Mouse (Mus musculus) heart, embryonic 13.5 days (tissue): ENCODE data around the gene Nln. TPM values are rescaled to one million over a fixed set of nuclear protein-coding genes. Genes with fewer than 3 reads are reported as not detected.

Experiments used
- ATAC-seq: fragments of 200-750 bp; cut with Nextera tagmentation; 2 replicates; pipeline ENCODE4 v1.8.0; 2017; ENCODE audit warnings: moderate TSS enrichment; ENCODE audit not compliant: insufficient number of reproducible peaks, low FRiP score, low TSS enrichment; ENCODE audit errors: extremely low read depth
- H3K27ac ChIP-seq: fragments of 300-500 bp; sonication (generic); replicated peaks from 2 replicates; pipeline ENCODE4 v1.5.1; 2015; ENCODE audit warnings: moderate library complexity, mild to moderate bottlenecking, inconsistent platforms
- H3K27me3 ChIP-seq: fragments of 300-500 bp; sonication (generic); replicated peaks from 2 replicates; pipeline ENCODE4 v1.6.1; 2015; ENCODE audit warnings: mild to moderate bottlenecking, inconsistent platforms
- H3K36me3 ChIP-seq: fragments of 300-500 bp; sonication (generic); 2 replicates; pipeline ENCODE4 v1.6.1; 2015; ENCODE audit warnings: mild to moderate bottlenecking, inconsistent platforms
- H3K4me1 ChIP-seq: fragments of 300-500 bp; sonication (generic); 2 replicates; pipeline ENCODE4 v1.6.1; 2015; ENCODE audit warnings: inconsistent platforms
- H3K4me2 ChIP-seq: fragments of 300-500 bp; sonication (generic); 2 replicates; pipeline ENCODE4 v1.6.1; 2015; ENCODE audit warnings: inconsistent platforms, mild to moderate bottlenecking, moderate library complexity
- H3K4me3 ChIP-seq: fragments of 300-500 bp; sonication (generic); 2 replicates; pipeline ENCODE4 v1.5.1; 2015; ENCODE audit warnings: moderate library complexity, mild to moderate bottlenecking, inconsistent platforms
- H3K9ac ChIP-seq: fragments of 300-500 bp; sonication (generic); 2 replicates; pipeline ENCODE4 v1.6.1; 2015; ENCODE audit warnings: inconsistent platforms, mild to moderate bottlenecking, moderate library complexity
- H3K9me3 ChIP-seq: fragments of 300-500 bp; sonication (generic); 2 replicates; pipeline ENCODE4 v1.6.1; 2016; ENCODE audit warnings: inconsistent platforms
- WGBS: fragments of 180-500 bp; shearing (Covaris S2); methylation state at CpG from one replicate; pipeline ENCODE4 v1.1.7; 2015; ENCODE audit warnings: mixed read lengths; 5-methylcytosine and 5-hydroxymethylcytosine counted together
- polyA plus RNA-seq: library from polyadenylated mRNA; unstranded; fragments of >200 nt; fragmentation: Nextera tagmentation; extraction: Ambion mirVana; gene quantifications from 2 replicates; pipeline ENCODE4 v1.2.1, GENCODE M21; 2015

Gene Nln
- polyA plus RNA-seq, 1 experiment from 2014 or later: 19.5 TPM

- 44% methylated on average over 7 of the region's 7 CpGs for WGBS
- H3K27ac ChIP-seq: no peak overlapping the region
Observed at GRCm38 (mm10) chr13:104095955-104096354, 13.5 kb downstream of the Nln start.

GRCm38 (mm10) chr13:104094531-104095385 lies 14.7 kb downstream of the Nln start:
- ATAC-seq: 0 out of 2 replicates have a peak, but pooled peaks have one; percentile 61
- Histone ChIP-seq H3K27me3 (no peaks in the 10 kb centered on the region), H3K9ac (no peak overlapping the region), H3K27ac (peak overlapping the region; percentile 30), H3K4me1 (peaks cover 46% of the 10 kb centered on the region), H3K36me3 (no peaks in the 10 kb centered on the region), H3K9me3 (no peaks in the 10 kb centered on the region), H3K4me3 (no peak overlapping the region), H3K4me2 (no peak overlapping the region)
- WGBS: 71% methylated on average over 11 of the region's 11 CpGs

More at GRCm38 (mm10) chr13:104095955-104096354, 13.5 kb downstream of the Nln start:
- no peaks in the 10 kb centered on the region for H3K36me3 ChIP-seq
- no peaks in the 10 kb centered on the region for H3K27me3 ChIP-seq
- no peak overlapping the region for H3K4me2 ChIP-seq
- H3K9ac ChIP-seq: no peak overlapping the region
- no peak overlapping the region for H3K4me3 ChIP-seq
- ATAC-seq: no peak
- no peaks in the 10 kb centered on the region for H3K9me3 ChIP-seq
- H3K4me1 ChIP-seq: peaks cover 46% of the 10 kb centered on the region

GRCm38 (mm10) chr13:104091734-104092133 lies 17.7 kb downstream of the Nln start:
- no peaks in the 10 kb centered on the region for H3K36me3 ChIP-seq
- no peak overlapping the region for H3K9ac ChIP-seq
- H3K4me1 ChIP-seq: peaks cover 28% of the 10 kb centered on the region
- H3K4me3 ChIP-seq: no peak overlapping the region
- no peak overlapping the region for H3K27ac ChIP-seq
- H3K27me3 ChIP-seq: no peaks in the 10 kb centered on the region
- no peak overlapping the region for H3K4me2 ChIP-seq
- no peak for ATAC-seq
- 7% methylated on average over 1 of the region's 1 CpGs for WGBS
- no peaks in the 10 kb centered on the region for H3K9me3 ChIP-seq

- WGBS: 17% methylated on average over 1 of the region's 1 CpGs
- ATAC-seq: no peak
Observed at GRCm38 (mm10) chr13:104089387-104089786, 20.0 kb downstream of the Nln start.

GRCm38 (mm10) chr13:104084600-104084999 lies 24.8 kb downstream of the Nln start:
- no peak overlapping the region for H3K4me2 ChIP-seq
- no peak overlapping the region for H3K9ac ChIP-seq
- no peaks in the 10 kb centered on the region for H3K4me1 ChIP-seq
- no peak overlapping the region for H3K4me3 ChIP-seq
- no peak overlapping the region for H3K27ac ChIP-seq
- H3K36me3 ChIP-seq: no peaks in the 10 kb centered on the region
- no peak for ATAC-seq
- H3K9me3 ChIP-seq: no peaks in the 10 kb centered on the region
- no peaks in the 10 kb centered on the region for H3K27me3 ChIP-seq
- 40% methylated on average over 2 of the region's 2 CpGs for WGBS

More at GRCm38 (mm10) chr13:104089387-104089786, 20.0 kb downstream of the Nln start:
- Histone ChIP-seq H3K36me3 (no peaks in the 10 kb centered on the region), H3K4me1 (peaks cover 6% of the 10 kb centered on the region; the same call in 1 of the 2 replicates), H3K9me3 (no peaks in the 10 kb centered on the region), H3K27me3 (no peaks in the 10 kb centered on the region), H3K27ac (no peak overlapping the region), H3K4me3 (no peak overlapping the region), H3K4me2 (no peak overlapping the region), H3K9ac (no peak overlapping the region)

- no peak overlapping the region for H3K9ac ChIP-seq
- H3K4me3 ChIP-seq: no peak overlapping the region
- no peak overlapping the region for H3K4me2 ChIP-seq
- no peak overlapping the region for H3K27ac ChIP-seq
- no peak for ATAC-seq
- no peaks in the 10 kb centered on the region for H3K9me3 ChIP-seq
- peaks cover 5% of the 10 kb centered on the region for H3K36me3 ChIP-seq
- no peaks in the 10 kb centered on the region for H3K27me3 ChIP-seq
- no peaks in the 10 kb centered on the region for H3K4me1 ChIP-seq
- WGBS: 84% methylated on average over 7 of the region's 7 CpGs
Observed at GRCm38 (mm10) chr13:104082504-104082903, 26.9 kb downstream of the Nln start.

GRCm38 (mm10) chr13:104076993-104077392 lies 32.4 kb downstream of the Nln start:
- peaks cover 13% of the 10 kb centered on the region for H3K4me1 ChIP-seq
- H3K27ac ChIP-seq: no peak overlapping the region
- no peaks in the 10 kb centered on the region for H3K27me3 ChIP-seq
- H3K36me3 ChIP-seq: peaks cover 14% of the 10 kb centered on the region
- H3K9me3 ChIP-seq: no peaks in the 10 kb centered on the region
- no peak for ATAC-seq
- no peak overlapping the region for H3K9ac ChIP-seq
- WGBS: 84% methylated on average over 6 of the region's 6 CpGs
- no peak overlapping the region for H3K4me3 ChIP-seq
- no peak overlapping the region for H3K4me2 ChIP-seq

- 57% methylated on average over 10 of the region's 10 CpGs for WGBS
- Histone ChIP-seq H3K4me2 (no peak overlapping the region), H3K27ac (peak overlapping the region; percentile 13; the same call in 1 of the 2 replicates), H3K36me3 (peaks cover 18% of the 10 kb centered on the region), H3K9me3 (no peaks in the 10 kb centered on the region), H3K4me1 (peaks cover 19% of the 10 kb centered on the region), H3K27me3 (no peaks in the 10 kb centered on the region), H3K9ac (no peak overlapping the region), H3K4me3 (no peak overlapping the region)
- ATAC-seq: peak; percentile 61
Observed at GRCm38 (mm10) chr13:104074731-104075130, 34.7 kb downstream of the Nln start.

- Histone ChIP-seq H3K27ac (peak overlapping the region; percentile 13; the same call in 1 of the 2 replicates), H3K9ac (no peak overlapping the region), H3K36me3 (peaks cover 18% of the 10 kb centered on the region), H3K4me1 (peaks cover 24% of the 10 kb centered on the region), H3K4me2 (no peak overlapping the region), H3K27me3 (no peaks in the 10 kb centered on the region), H3K4me3 (no peak overlapping the region), H3K9me3 (no peaks in the 10 kb centered on the region)
- ATAC-seq: no peak
- WGBS: 82% methylated on average over 8 of the region's 8 CpGs
Observed at GRCm38 (mm10) chr13:104074230-104074629, 35.2 kb downstream of the Nln start.

GRCm38 (mm10) chr13:104072351-104072750 lies 37.1 kb downstream of the Nln start:
- Histone ChIP-seq H3K27me3 (no peaks in the 10 kb centered on the region), H3K4me1 (peaks cover 27% of the 10 kb centered on the region), H3K9ac (no peak overlapping the region), H3K9me3 (no peaks in the 10 kb centered on the region), H3K4me3 (no peak overlapping the region), H3K36me3 (peaks cover 20% of the 10 kb centered on the region), H3K4me2 (no peak overlapping the region), H3K27ac (no peak overlapping the region)
- whole genome bisulfite sequencing: 84% methylated on average over 9 of the region's 9 CpGs
- ATAC-seq: no peak

GRCm38 (mm10) chr13:104070703-104071102 lies 38.7 kb downstream of the Nln start:
- ATAC-seq: no peak
- Histone ChIP-seq H3K36me3 (peaks cover 27% of the 10 kb centered on the region), H3K27ac (0 out of 2 replicates have a peak overlapping the region, but pooled peaks have one; percentile 53), H3K4me2 (no peak overlapping the region), H3K4me3 (no peak overlapping the region), H3K27me3 (no peaks in the 10 kb centered on the region), H3K9me3 (no peaks in the 10 kb centered on the region), H3K9ac (no peak overlapping the region), H3K4me1 (peaks cover 27% of the 10 kb centered on the region)
- 63% methylated on average over 3 of the region's 3 CpGs for WGBS

GRCm38 (mm10) chr13:104069216-104069615 lies 40.2 kb downstream of the Nln start:
- no peak overlapping the region for H3K4me2 ChIP-seq
- no peak overlapping the region for H3K9ac ChIP-seq
- no peak for ATAC-seq
- H3K27me3 ChIP-seq: no peaks in the 10 kb centered on the region
- H3K27ac ChIP-seq: no peak overlapping the region
- WGBS: 84% methylated on average over 11 of the region's 11 CpGs
- H3K4me1 ChIP-seq: peaks cover 21% of the 10 kb centered on the region
- no peaks in the 10 kb centered on the region for H3K9me3 ChIP-seq
- peaks cover 33% of the 10 kb centered on the region for H3K36me3 ChIP-seq
- no peak overlapping the region for H3K4me3 ChIP-seq
